Mouse (Mus musculus): ENCODE measurements around the gene Mex3d.

DNA sequence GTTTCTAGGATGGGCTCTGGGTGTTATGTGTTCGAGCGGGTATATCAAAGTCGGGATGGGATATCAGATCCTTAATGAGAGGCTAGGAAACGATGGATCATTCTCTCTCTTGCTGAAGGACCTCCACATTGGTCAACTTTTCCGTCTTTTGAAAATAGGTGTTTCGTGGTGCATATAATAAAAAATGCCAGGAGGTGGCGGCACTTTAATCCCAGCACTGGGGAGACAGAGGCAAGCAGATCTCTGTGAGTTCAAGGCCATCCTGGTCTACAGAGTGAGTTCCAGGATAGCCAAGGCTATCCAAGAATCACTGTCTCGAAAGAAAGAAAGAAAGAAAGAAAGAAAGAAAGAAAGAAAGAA lies 46.8 kb upstream of the Mex3d start:
- TF ChIP-seq CTCF (IDR thresholded peaks at IDR 0.05; ENCODE audit: extremely low read depth, insufficient read length, insufficient replicate concordance, low read depth, low read length) = no peak
- TF ChIP-seq POLR2A (IDR thresholded peaks at IDR 0.05; ENCODE audit: low read depth, low read length) = no peak
